Mouse (Mus musculus): ENCODE measurements around the gene Fuca1.

GRCm38 (mm10) chr4:135949911-135950310, 29.4 kb downstream of the Fuca1 start:
- TF ChIP-seq CTCF (IDR thresholded peaks at IDR 0.05; ENCODE audit: borderline replicate concordance, insufficient read depth, low read length), result no peak
- TF ChIP-seq POLR2A (IDR thresholded peaks at IDR 0.05; ENCODE audit: low read depth, low read length), result no peak

Data from embryonic fibroblast, embryonic 13.5 days (primary cell).